Mouse (Mus musculus) retina, embryonic 14.5 days (tissue): ENCODE data around the gene Upp1.

Experiments
- DNase-seq: peaks from one replicate; pipeline ENCODE4 v3.0.0-alpha.2; 2015; ENCODE audit warnings: low spot score

Gene Upp1

GRCm38 (mm10) chr11:9159953-9160352 lies 42.0 kb downstream of the Upp1 start:
- no peak for DNase-seq

GRCm38 (mm10) chr11:9167331-9167730 lies 49.4 kb downstream of the Upp1 start:
- no peak for DNase-seq

GRCm38 (mm10) chr11:9181477-9181876 lies 63.6 kb downstream of the Upp1 start:
- no peak for DNase-seq
